Mouse (Mus musculus) lung, postnatal 0 days (tissue): Measurements from ENCODE around the gene Acot2.

Experiments
- CTCF ChIP-seq: IDR thresholded peaks from 2 replicates; pipeline ENCODE4 v1.5.1; 2016; ENCODE audit warnings: antibody characterized with exemption, mild to moderate bottlenecking
- EP300 ChIP-seq: IDR thresholded peaks from 2 replicates; pipeline ENCODE4 v1.6.1; 2016; ENCODE audit warnings: antibody characterized with exemption, mild to moderate bottlenecking, control low read depth

- TF ChIP-seq CTCF (no peak), EP300 (no peak)
Observed at GRCm38 (mm10) chr12:84008729-84009128, 21.1 kb downstream of the Acot2 start.
